Mouse (Mus musculus): ENCODE data around the gene Col23a1. TPM values are rescaled to one million over a fixed set of nuclear protein-coding genes. Genes with fewer than 3 reads are reported as not detected.

Gene Col23a1
- total and polyA plus RNA-seq, 3 experiments, result 1.1 to 1.7 (median 1.3) TPM

- no peaks in the 10 kb centered on the region for H3K27me3 ChIP-seq (ENCODE audit: control insufficient read depth, insufficient read depth, low read length)
- H3K36me3 ChIP-seq (ENCODE audit: control insufficient read depth, insufficient read depth, low read length), result no peaks in the 10 kb centered on the region
- H3K9ac ChIP-seq (ENCODE audit: low read depth, low read length), result no peak overlapping the region
- no peak for DNase-seq
- H3K27ac ChIP-seq, result no peak overlapping the region
- no peak overlapping the region for H3K4me3 ChIP-seq
- TF ChIP-seq POLR2A (IDR thresholded peaks at IDR 0.05; ENCODE audit: insufficient read depth, low read depth, low read length), result no peak
- TF ChIP-seq EP300 (IDR thresholded peaks at IDR 0.05; ENCODE audit: insufficient read depth, low read depth, low read length), result no peak
- TF ChIP-seq CTCF (IDR thresholded peaks at IDR 0.05), result no peak
- 81% methylated on average over 3 of the region's 3 CpGs for WGBS
- intact Hi-C loops (cut with DNase I), result no loop called here
- H3K79me2 ChIP-seq (replicated peaks; ENCODE audit: control insufficient read depth, insufficient read depth, low read length), result no peaks in the 10 kb centered on the region
- no peaks in the 10 kb centered on the region for H3K4me1 ChIP-seq (ENCODE audit: control insufficient read depth, insufficient read depth, low read length)
These were observed 100.8 kb downstream of the Col23a1 start for GRCm38 (mm10) chr11:51390521-51390920.

DNA sequence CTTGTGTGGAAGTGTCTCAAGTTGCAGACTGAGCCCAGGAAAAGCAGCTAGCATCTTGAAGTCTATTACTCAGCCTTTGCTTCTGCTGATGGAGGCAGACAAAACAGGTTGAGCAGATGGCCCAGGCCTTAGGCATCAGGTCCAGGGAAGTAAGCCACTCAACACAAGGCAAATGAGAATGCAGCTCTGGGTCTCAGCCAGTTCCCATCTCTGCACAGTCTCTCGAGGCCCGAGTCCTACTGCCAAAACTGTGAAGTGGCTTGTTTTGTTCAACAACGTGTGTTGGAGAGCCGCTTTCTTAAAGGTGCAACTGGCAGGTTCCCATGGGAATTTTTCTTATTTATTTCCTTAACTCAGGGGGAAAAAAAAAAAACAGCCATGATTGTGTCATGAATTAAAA lies 101.8 kb downstream of the Col23a1 start:
- H3K27ac ChIP-seq, result no peak overlapping the region
- DNase-seq, result no peak
- intact Hi-C loops (cut with DNase I), result no loop called here
- no peak overlapping the region for H3K4me3 ChIP-seq
- no peaks in the 10 kb centered on the region for H3K36me3 ChIP-seq (ENCODE audit: control insufficient read depth, insufficient read depth, low read length)
- H3K79me2 ChIP-seq (replicated peaks; ENCODE audit: control insufficient read depth, insufficient read depth, low read length), result no peaks in the 10 kb centered on the region
- TF ChIP-seq CTCF (IDR thresholded peaks at IDR 0.05) (no peak), POLR2A (IDR thresholded peaks at IDR 0.05; ENCODE audit: insufficient read depth, low read depth, low read length) (no peak), EP300 (IDR thresholded peaks at IDR 0.05; ENCODE audit: insufficient read depth, low read depth, low read length) (no peak)
- H3K27me3 ChIP-seq (ENCODE audit: control insufficient read depth, insufficient read depth, low read length), result no peaks in the 10 kb centered on the region
- H3K4me1 ChIP-seq (ENCODE audit: control insufficient read depth, insufficient read depth, low read length), result no peaks in the 10 kb centered on the region
- 28% methylated on average over 4 of the region's 4 CpGs for WGBS
- H3K9ac ChIP-seq (ENCODE audit: low read depth, low read length), result no peak overlapping the region

GRCm38 (mm10) chr11:51394301-51394865 lies 104.7 kb downstream of the Col23a1 start:
- TF ChIP-seq CTCF (IDR thresholded peaks at IDR 0.05), result no peak
- no peak for TF ChIP-seq EP300 (IDR thresholded peaks at IDR 0.05; ENCODE audit: insufficient read depth, low read depth, low read length)
- TF ChIP-seq POLR2A (IDR thresholded peaks at IDR 0.05; ENCODE audit: insufficient read depth, low read depth, low read length), result no peak
- H3K9ac ChIP-seq (ENCODE audit: low read depth, low read length), result no peak overlapping the region
- H3K79me2 ChIP-seq (replicated peaks; ENCODE audit: control insufficient read depth, insufficient read depth, low read length), result no peaks in the 10 kb centered on the region
- H3K27me3 ChIP-seq (ENCODE audit: control insufficient read depth, insufficient read depth, low read length), result no peaks in the 10 kb centered on the region
- DNase-seq, result no peak
- H3K4me1 ChIP-seq (ENCODE audit: control insufficient read depth, insufficient read depth, low read length), result no peaks in the 10 kb centered on the region
- H3K4me3 ChIP-seq, result no peak overlapping the region
- H3K27ac ChIP-seq, result no peak overlapping the region
- WGBS, result 87% methylated on average over 9 of the region's 9 CpGs
- no peaks in the 10 kb centered on the region for H3K36me3 ChIP-seq (ENCODE audit: control insufficient read depth, insufficient read depth, low read length)
- intact Hi-C loops (cut with DNase I), result no loop called here

DNA sequence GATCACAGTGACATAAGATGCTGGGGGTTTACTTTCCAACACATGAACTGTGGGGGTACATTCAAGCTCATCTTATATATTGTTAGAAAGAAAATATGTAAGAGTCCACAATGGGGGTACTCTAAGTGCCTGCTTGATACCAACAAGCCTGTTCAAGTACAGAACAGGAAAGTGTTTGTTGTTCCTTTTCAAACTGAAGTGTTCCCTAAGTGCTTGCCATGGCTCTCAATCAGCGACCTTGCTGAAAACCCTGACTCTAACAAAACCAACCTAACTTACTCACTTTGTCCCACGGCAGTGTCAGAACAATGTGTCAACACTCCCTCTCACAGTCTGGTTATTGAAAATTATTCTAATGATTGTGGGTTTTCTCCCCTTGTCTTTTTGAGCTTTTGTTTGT lies 106.7 kb downstream of the Col23a1 start:
- no peaks in the 10 kb centered on the region for H3K27me3 ChIP-seq (ENCODE audit: control insufficient read depth, insufficient read depth, low read length)
- H3K4me3 ChIP-seq, result no peak overlapping the region
- H3K27ac ChIP-seq, result no peak overlapping the region
- no peak overlapping the region for H3K9ac ChIP-seq (ENCODE audit: low read depth, low read length)
- no peaks in the 10 kb centered on the region for H3K36me3 ChIP-seq (ENCODE audit: control insufficient read depth, insufficient read depth, low read length)
- intact Hi-C loops (cut with DNase I), result no loop called here
- H3K4me1 ChIP-seq (ENCODE audit: control insufficient read depth, insufficient read depth, low read length), result no peaks in the 10 kb centered on the region
- WGBS, result 65% methylated on average over 2 of the region's 2 CpGs
- H3K79me2 ChIP-seq (replicated peaks; ENCODE audit: control insufficient read depth, insufficient read depth, low read length), result no peaks in the 10 kb centered on the region
- TF ChIP-seq CTCF (IDR thresholded peaks at IDR 0.05) (no peak), POLR2A (IDR thresholded peaks at IDR 0.05; ENCODE audit: insufficient read depth, low read depth, low read length) (no peak)
- no peak for DNase-seq

DNA sequence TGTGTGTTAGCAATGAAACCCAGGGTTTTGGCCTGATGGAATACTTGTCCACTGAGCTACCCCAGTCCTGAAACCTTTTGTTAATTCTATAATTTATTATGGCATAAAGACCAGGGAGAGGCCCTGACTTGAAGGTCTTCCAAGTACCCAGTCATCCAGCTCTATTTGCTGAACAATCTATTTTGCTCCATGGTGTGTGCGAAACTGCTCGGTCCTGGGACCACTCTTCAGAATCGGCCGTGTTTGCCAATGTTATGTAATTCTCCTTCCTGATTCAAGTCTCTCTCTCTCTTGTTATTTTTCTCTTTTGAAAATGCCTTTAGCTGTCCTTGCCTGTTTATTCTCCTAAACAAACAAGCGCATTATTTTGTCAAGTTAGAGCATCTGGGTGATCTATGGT lies 108.4 kb downstream of the Col23a1 start:
- DNase-seq, result no peak
- H3K79me2 ChIP-seq (replicated peaks; ENCODE audit: control insufficient read depth, insufficient read depth, low read length), result no peaks in the 10 kb centered on the region
- H3K27me3 ChIP-seq (ENCODE audit: control insufficient read depth, insufficient read depth, low read length), result no peaks in the 10 kb centered on the region
- no peaks in the 10 kb centered on the region for H3K36me3 ChIP-seq (ENCODE audit: control insufficient read depth, insufficient read depth, low read length)
- no peak overlapping the region for H3K27ac ChIP-seq
- intact Hi-C loops (cut with DNase I), result no loop called here
- TF ChIP-seq POLR2A (IDR thresholded peaks at IDR 0.05; ENCODE audit: insufficient read depth, low read depth, low read length) (no peak), CTCF (IDR thresholded peaks at IDR 0.05) (no peak), EP300 (IDR thresholded peaks at IDR 0.05; ENCODE audit: insufficient read depth, low read depth, low read length) (no peak)
- H3K9ac ChIP-seq (ENCODE audit: low read depth, low read length), result no peak overlapping the region
- H3K4me3 ChIP-seq, result no peak overlapping the region
- WGBS, result 88% methylated on average over 5 of the region's 5 CpGs
- no peaks in the 10 kb centered on the region for H3K4me1 ChIP-seq (ENCODE audit: control insufficient read depth, insufficient read depth, low read length)

- no peak for DNase-seq
- Histone ChIP-seq H3K79me2 (replicated peaks; ENCODE audit: control insufficient read depth, insufficient read depth, low read length) (no peaks in the 10 kb centered on the region), H3K27ac (no peak overlapping the region), H3K4me1 (ENCODE audit: control insufficient read depth, insufficient read depth, low read length) (no peaks in the 10 kb centered on the region), H3K4me3 (no peak overlapping the region), H3K36me3 (ENCODE audit: control insufficient read depth, insufficient read depth, low read length) (no peaks in the 10 kb centered on the region), H3K9ac (ENCODE audit: low read depth, low read length) (no peak overlapping the region), H3K27me3 (ENCODE audit: control insufficient read depth, insufficient read depth, low read length) (no peaks in the 10 kb centered on the region)
- intact Hi-C loops (cut with DNase I), result no loop called here
- 83% methylated on average over 11 of the region's 11 CpGs for WGBS
- TF ChIP-seq EP300 (IDR thresholded peaks at IDR 0.05; ENCODE audit: insufficient read depth, low read depth, low read length) (no peak), CTCF (IDR thresholded peaks at IDR 0.05) (no peak), POLR2A (IDR thresholded peaks at IDR 0.05; ENCODE audit: insufficient read depth, low read depth, low read length) (no peak)
These were observed 110.6 kb downstream of the Col23a1 start for GRCm38 (mm10) chr11:51400356-51400755.

All from heart, adult 2 months (tissue).